Mouse (Mus musculus) spleen, postnatal 14 days (tissue): ENCODE results near the gene Vmn1r200.
"Not testable (repeated sequence)": the region's sequence is repeated elsewhere in the genome, so short reads cannot be mapped to it uniquely, and the experiment has no call there.

Experiments used
- DNase-seq, 2 experiments: peaks; one replicate each; pipeline ENCODE4 v3.0.0; 2021 to 2022; ENCODE audit warnings: low spot score in 2 of 2

The Vmn1r200 gene

DNA sequence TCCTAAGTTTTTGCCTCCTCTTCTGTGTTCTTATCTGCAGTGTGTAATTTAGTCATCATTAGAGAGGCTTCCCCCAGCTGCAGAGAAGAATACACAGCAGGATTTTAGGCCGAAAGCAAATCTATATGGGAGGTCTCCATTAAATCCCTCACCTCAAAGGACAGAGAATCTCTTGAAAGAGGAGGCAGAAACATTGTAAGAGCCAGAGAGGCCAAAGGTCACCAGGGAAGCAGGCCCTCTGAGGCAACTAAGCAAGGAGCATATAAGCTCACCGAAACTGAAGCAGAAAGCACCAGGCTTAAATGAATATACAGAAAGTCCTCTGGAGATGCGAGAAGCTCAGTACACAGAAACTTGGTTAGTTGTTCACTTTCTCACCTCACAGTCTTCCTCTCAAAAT, at the start of gene Vmn1r200:
TSS of gene Vmn1r200 (plus strand) at position 301 of the 400 bp plus-strand sequence.
- DNase-seq, result no peak

DNA sequence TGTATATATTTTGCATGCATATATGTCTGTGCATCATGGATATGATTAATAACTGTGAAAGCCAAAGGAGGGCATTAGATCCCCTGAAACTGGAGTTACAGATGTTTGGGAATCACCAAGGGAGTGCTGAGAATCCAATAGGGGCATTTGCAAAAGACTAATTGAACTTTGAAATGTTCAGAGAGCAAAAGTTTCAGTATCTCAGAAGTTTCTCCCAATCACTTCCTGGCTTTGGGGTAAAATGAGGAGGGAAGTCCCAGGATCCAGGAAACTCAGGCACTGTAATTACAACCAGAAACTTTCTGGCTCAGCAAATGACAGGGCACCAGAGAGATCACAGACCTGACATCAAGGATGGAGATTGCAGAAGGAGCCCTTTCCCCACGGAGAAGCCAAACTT, 40.1 kb upstream of the Vmn1r200 start, which contains the start of gene Vmn1r198:
TSS of gene Vmn1r198 (plus strand) at position 301 of the 400 bp plus-strand sequence.
- DNase-seq, result no peak

DNA sequence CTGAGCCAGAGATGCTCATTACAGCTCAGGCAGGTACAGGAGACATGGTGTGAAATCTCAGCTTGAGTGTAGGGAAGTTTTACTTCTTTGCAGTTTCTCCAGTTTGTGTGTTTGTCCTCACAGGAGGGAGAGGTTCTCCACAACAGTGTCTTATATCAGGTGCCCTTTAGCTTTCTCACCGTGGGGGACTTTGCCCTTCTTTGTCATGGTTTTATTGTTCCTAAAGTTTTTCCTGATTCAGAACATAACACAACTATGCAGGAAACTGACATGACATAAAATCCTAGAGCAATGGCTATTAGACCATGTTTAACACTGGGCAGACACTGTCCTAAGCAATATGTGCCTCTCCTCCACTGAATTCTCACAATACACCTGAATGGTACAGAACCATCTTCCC, 39.4 kb upstream of the Vmn1r200 start:
- no peak for DNase-seq

DNA sequence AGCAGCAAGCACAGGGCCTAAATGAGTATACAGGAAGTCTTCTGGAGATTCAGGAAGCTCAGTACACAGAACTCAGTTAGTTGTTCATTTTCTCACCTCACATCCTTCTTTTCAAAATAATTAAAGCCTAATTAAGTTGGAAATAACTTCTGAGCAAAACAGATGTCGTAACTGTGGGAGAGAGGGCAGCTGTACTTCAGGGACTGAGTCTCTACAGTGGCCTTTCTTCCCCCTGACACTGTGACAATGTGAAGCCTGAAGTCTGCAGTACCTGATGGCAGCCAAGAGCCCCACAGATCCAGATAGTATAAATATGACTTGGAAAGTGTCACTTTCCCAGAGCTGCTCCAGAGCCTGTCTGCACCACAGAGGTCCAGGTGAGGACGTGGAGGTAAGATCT, 10.7 kb upstream of the Vmn1r200 start, which contains the start of gene Vmn1r199:
TSS of gene Vmn1r199 (plus strand) at position 301 of the 400 bp plus-strand sequence.
- no peak for DNase-seq

DNA sequence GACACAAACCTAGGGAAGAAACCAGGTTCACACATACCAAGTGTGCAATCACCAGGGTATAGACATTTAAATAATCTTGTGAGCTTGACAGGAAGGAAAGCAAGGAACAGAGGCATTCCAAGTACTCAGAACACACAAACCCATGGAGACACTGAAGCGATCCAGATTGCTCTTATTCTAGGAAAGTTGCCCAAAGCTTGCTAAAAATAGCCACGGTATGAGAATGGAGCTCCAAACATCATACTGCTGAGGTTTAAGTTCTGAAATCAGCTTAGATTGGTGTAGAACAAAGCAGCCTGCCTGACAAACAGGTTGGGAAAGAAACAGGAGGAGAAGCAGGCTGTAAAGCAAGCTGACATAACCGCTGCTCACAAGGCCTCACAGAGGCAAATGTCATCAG, 9.0 kb upstream of the Vmn1r200 start:
- not testable (repeated sequence) for DNase-seq

DNA sequence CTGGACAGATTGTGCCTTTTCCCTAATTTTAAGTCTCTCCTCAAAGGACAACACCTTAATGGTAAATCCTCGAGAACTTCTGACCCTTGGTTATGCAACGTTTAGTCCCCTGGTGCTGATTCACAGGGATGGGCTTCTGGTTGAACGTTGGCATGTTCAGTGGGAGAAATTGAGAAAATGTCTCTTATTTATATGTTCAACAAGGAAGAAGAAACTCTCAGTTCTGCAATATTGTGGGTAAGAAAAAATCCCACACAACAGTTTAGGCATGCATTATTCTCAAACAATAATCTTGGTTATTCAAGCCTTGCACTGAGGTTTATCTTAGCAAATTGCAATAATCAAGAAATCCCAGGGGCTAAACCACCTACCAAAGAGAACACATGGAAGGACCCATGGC, 6.8 kb upstream of the Vmn1r200 start:
- no peak for DNase-seq

DNA sequence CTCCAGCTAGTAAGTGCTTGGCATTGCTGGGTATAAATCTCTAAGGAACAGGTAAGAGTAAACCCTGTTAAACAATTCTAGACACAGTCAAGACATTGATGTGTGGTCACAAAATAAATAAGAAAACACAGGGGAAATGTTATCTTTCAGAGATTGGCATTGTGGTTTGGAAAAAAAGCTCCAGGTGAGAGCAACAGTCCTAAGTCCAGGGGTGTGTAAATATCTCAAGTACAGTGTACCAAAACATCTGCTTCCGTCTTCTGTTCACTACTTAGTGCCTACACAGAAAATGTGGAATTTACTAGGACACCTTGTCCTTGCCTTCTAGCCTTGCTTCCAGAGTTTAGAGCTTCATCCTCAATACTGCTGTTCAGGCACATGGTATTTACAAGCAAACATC, 3.1 kb upstream of the Vmn1r200 start:
- no peak for DNase-seq

DNA sequence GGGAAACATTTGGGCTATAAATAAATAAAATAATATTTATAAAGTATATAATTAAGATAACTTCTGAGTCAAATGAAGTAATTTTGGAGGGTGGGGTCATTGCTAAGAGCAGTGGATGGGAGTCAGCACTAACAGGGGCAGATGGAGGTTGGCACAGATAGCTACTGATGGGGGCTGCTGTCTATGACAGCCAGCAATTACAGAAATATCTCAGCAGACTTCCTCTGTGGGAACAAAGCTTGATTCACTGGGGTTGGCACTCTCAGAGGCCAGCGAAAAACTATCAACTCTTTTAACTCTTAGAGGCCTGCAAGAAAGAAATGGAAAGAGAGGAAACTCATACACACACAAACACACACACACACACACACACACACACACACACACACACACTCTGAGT, 12.8 kb downstream of the Vmn1r200 start:
- DNase-seq, result no peak
